Mouse (Mus musculus): ENCODE data around the gene Ldb3. TPM values are rescaled to one million over a fixed set of nuclear protein-coding genes. Genes with fewer than 3 reads are reported as not detected.

Gene Ldb3
- polyA plus RNA-seq, 1 experiment from 2014 or later, result 0.79 TPM

- Histone ChIP-seq H3K9ac (no peak overlapping the region), H3K27me3 (ENCODE audit: insufficient read depth, low read length) (no peaks in the 10 kb centered on the region), H3K4me1 (ENCODE audit: insufficient read depth) (no peaks in the 10 kb centered on the region), H3K27ac (ENCODE audit: low read depth) (no peak overlapping the region), H3K9me3 (ENCODE audit: low read depth, low read length) (no peaks in the 10 kb centered on the region), H3K4me2 (no peak overlapping the region), H3K4me3 (ENCODE audit: low read depth, low read length) (no peak overlapping the region), H3K36me3 (ENCODE audit: insufficient read depth) (no peaks in the 10 kb centered on the region)
- ATAC-seq (ENCODE audit: insufficient read depth) (no peak), DNase-seq (no peak)
- no peak for TF ChIP-seq CTCF (IDR thresholded peaks at IDR 0.05; ENCODE audit: low read depth)
- WGBS, result 65% methylated on average over 5 of the region's 5 CpGs
These were observed 54.9 kb downstream of the Ldb3 start for GRCm38 (mm10) chr14:34533537-34533936.

GRCm38 (mm10) chr14:34532536-34532935 is 55.9 kb downstream of the Ldb3 start:
- Histone ChIP-seq H3K36me3 (ENCODE audit: insufficient read depth) (no peaks in the 10 kb centered on the region), H3K4me2 (no peak overlapping the region), H3K9me3 (ENCODE audit: low read depth, low read length) (no peaks in the 10 kb centered on the region), H3K27ac (ENCODE audit: low read depth) (no peak overlapping the region; the same call in 1 of the 2 replicates), H3K4me1 (ENCODE audit: insufficient read depth) (no peaks in the 10 kb centered on the region), H3K27me3 (ENCODE audit: insufficient read depth, low read length) (no peaks in the 10 kb centered on the region), H3K4me3 (ENCODE audit: low read depth, low read length) (no peak overlapping the region), H3K9ac (no peak overlapping the region)
- peak; percentile 53 for DNase-seq
- no peak for TF ChIP-seq CTCF (IDR thresholded peaks at IDR 0.05; ENCODE audit: low read depth)
- ATAC-seq (ENCODE audit: insufficient read depth), result 0 out of 2 replicates have a peak, but pooled peaks have one; percentile 49
- WGBS, result 48% methylated on average over 6 of the region's 6 CpGs

GRCm38 (mm10) chr14:34528804-34529203 is 59.7 kb downstream of the Ldb3 start:
- H3K4me3 ChIP-seq (ENCODE audit: low read depth, low read length), result no peak overlapping the region
- peak overlapping the region; percentile 68; the same call in 1 of the 2 replicates for H3K27ac ChIP-seq (ENCODE audit: low read depth)
- no peaks in the 10 kb centered on the region for H3K36me3 ChIP-seq (ENCODE audit: insufficient read depth)
- DNase-seq (no peak), ATAC-seq (ENCODE audit: insufficient read depth) (0 out of 2 replicates have a peak, but pooled peaks have one; percentile 24)
- WGBS, result 66% methylated on average over 8 of the region's 8 CpGs
- no peaks in the 10 kb centered on the region for H3K9me3 ChIP-seq (ENCODE audit: low read depth, low read length)
- no peak for TF ChIP-seq CTCF (IDR thresholded peaks at IDR 0.05; ENCODE audit: low read depth)
- no peaks in the 10 kb centered on the region for H3K4me1 ChIP-seq (ENCODE audit: insufficient read depth)
- no peak overlapping the region for H3K9ac ChIP-seq
- H3K27me3 ChIP-seq (ENCODE audit: insufficient read depth, low read length), result no peaks in the 10 kb centered on the region
- no peak overlapping the region for H3K4me2 ChIP-seq

- DNase-seq (no peak), ATAC-seq (ENCODE audit: insufficient read depth) (no peak)
- Histone ChIP-seq H3K4me1 (ENCODE audit: insufficient read depth) (no peaks in the 10 kb centered on the region), H3K9me3 (ENCODE audit: low read depth, low read length) (no peaks in the 10 kb centered on the region), H3K4me3 (ENCODE audit: low read depth, low read length) (no peak within 1 kb of the TSS), H3K36me3 (ENCODE audit: insufficient read depth) (no peaks in the 10 kb centered on the region), H3K27ac (ENCODE audit: low read depth) (no peak within 1 kb of the TSS), H3K4me2 (no peak within 1 kb of the TSS), H3K27me3 (ENCODE audit: insufficient read depth, low read length) (no peaks in the 10 kb centered on the region), H3K9ac (no peak within 1 kb of the TSS)
- TF ChIP-seq CTCF (IDR thresholded peaks at IDR 0.05; ENCODE audit: low read depth), result no peak
- WGBS, result 70% methylated on average over 8 of the region's 8 CpGs
These were observed 65.8 kb downstream of the Ldb3 start, which contains the start of gene 9230112D13Rik for GRCm38 (mm10) chr14:34522701-34523100. Gene 9230112D13Rik, minus strand, starts transcription at chr14:34522801.

- Histone ChIP-seq H3K27me3 (ENCODE audit: insufficient read depth, low read length) (no peaks in the 10 kb centered on the region), H3K9ac (no peak overlapping the region), H3K4me3 (ENCODE audit: low read depth, low read length) (no peak overlapping the region), H3K9me3 (ENCODE audit: low read depth, low read length) (no peaks in the 10 kb centered on the region), H3K27ac (ENCODE audit: low read depth) (no peak overlapping the region), H3K4me2 (no peak overlapping the region), H3K36me3 (ENCODE audit: insufficient read depth) (no peaks in the 10 kb centered on the region), H3K4me1 (ENCODE audit: insufficient read depth) (no peaks in the 10 kb centered on the region)
- no peak for TF ChIP-seq CTCF (IDR thresholded peaks at IDR 0.05; ENCODE audit: low read depth)
- no peak for DNase-seq
- WGBS, result 71% methylated on average over 8 of the region's 8 CpGs
- ATAC-seq (ENCODE audit: insufficient read depth), result no peak
These were observed 70.4 kb downstream of the Ldb3 start for GRCm38 (mm10) chr14:34517959-34518544.

GRCm38 (mm10) chr14:34516960-34517577 is 71.4 kb downstream of the Ldb3 start:
- Histone ChIP-seq H3K27ac (ENCODE audit: low read depth) (no peak overlapping the region), H3K9me3 (ENCODE audit: low read depth, low read length) (no peaks in the 10 kb centered on the region)

GRCm38 (mm10) chr14:34515860-34516259 is 72.6 kb downstream of the Ldb3 start:
- Histone ChIP-seq H3K9me3 (ENCODE audit: low read depth, low read length) (no peaks in the 10 kb centered on the region), H3K27ac (ENCODE audit: low read depth) (no peak overlapping the region), H3K9ac (no peak overlapping the region), H3K4me1 (ENCODE audit: insufficient read depth) (no peaks in the 10 kb centered on the region), H3K36me3 (ENCODE audit: insufficient read depth) (no peaks in the 10 kb centered on the region), H3K4me2 (no peak overlapping the region), H3K4me3 (ENCODE audit: low read depth, low read length) (no peak overlapping the region), H3K27me3 (ENCODE audit: insufficient read depth, low read length) (no peaks in the 10 kb centered on the region)
- no peak for ATAC-seq (ENCODE audit: insufficient read depth)
- 78% methylated on average over 5 of the region's 5 CpGs for WGBS
- DNase-seq, result no peak
- TF ChIP-seq CTCF (IDR thresholded peaks at IDR 0.05; ENCODE audit: low read depth), result no peak

More at GRCm38 (mm10) chr14:34516960-34517577, 71.4 kb downstream of the Ldb3 start:
- Histone ChIP-seq H3K36me3 (ENCODE audit: insufficient read depth) (no peaks in the 10 kb centered on the region), H3K27me3 (ENCODE audit: insufficient read depth, low read length) (no peaks in the 10 kb centered on the region), H3K4me1 (ENCODE audit: insufficient read depth) (no peaks in the 10 kb centered on the region), H3K4me2 (no peak overlapping the region), H3K4me3 (ENCODE audit: low read depth, low read length) (no peak overlapping the region), H3K9ac (no peak overlapping the region)
- no peak for DNase-seq
- no peak for TF ChIP-seq CTCF (IDR thresholded peaks at IDR 0.05; ENCODE audit: low read depth)
- WGBS, result 82% methylated on average over 10 of the region's 10 CpGs
- no peak for ATAC-seq (ENCODE audit: insufficient read depth)
